Mouse (Mus musculus) forebrain, embryonic 11.5 days (tissue): ENCODE measurements around the gene Degs2. TPM values are rescaled to one million over a fixed set of nuclear protein-coding genes. Genes with fewer than 3 reads are reported as not detected.

ENCODE experiments used
- ATAC-seq: fragments of 200-750 bp; cut with Nextera tagmentation; replicated peaks from 2 replicates; pipeline ENCODE4 v1.8.0; 2017; ENCODE audit warnings: moderate TSS enrichment; ENCODE audit not compliant: low FRiP score
- DNase-seq: peaks from one replicate; pipeline ENCODE4 v3.0.0-alpha.2; 2017; ENCODE audit warnings: low spot score
- H3K27ac ChIP-seq: fragments of 300-500 bp; sonication (generic); 2 replicates; pipeline ENCODE4 v1.5.1; 2014; ENCODE audit warnings: low read depth, low read length
- H3K27me3 ChIP-seq: fragments of 300-500 bp; sonication (generic); 2 replicates; pipeline ENCODE4 v1.6.1; 2014; ENCODE audit warnings: mild to moderate bottlenecking, low read length, mixed read lengths; ENCODE audit not compliant: control insufficient read depth, insufficient read depth
- H3K36me3 ChIP-seq: fragments of 300-500 bp; sonication (generic); 2 replicates; pipeline ENCODE4 v1.6.1; 2014; ENCODE audit warnings: mild to moderate bottlenecking, low read length, moderate library complexity, mixed read lengths; ENCODE audit not compliant: control insufficient read depth, insufficient read depth
- H3K4me1 ChIP-seq: fragments of 300-500 bp; sonication (generic); replicated peaks from 2 replicates; pipeline ENCODE4 v1.6.1; 2014; ENCODE audit warnings: low read length, mixed read lengths; ENCODE audit not compliant: control insufficient read depth, insufficient read depth
- H3K4me2 ChIP-seq: fragments of 300-500 bp; sonication (generic); 2 replicates; pipeline ENCODE4 v1.6.1; 2014; ENCODE audit warnings: low read depth, mild to moderate bottlenecking, low read length, moderate library complexity, mixed read lengths; ENCODE audit not compliant: severe bottlenecking
- H3K4me3 ChIP-seq: fragments of 300-500 bp; sonication (generic); 2 replicates; pipeline ENCODE4 v1.5.1; 2014; ENCODE audit warnings: low read depth, low read length
- H3K9ac ChIP-seq: fragments of 300-500 bp; sonication (generic); 2 replicates; pipeline ENCODE4 v1.6.1; 2014; ENCODE audit warnings: low read length
- H3K9me3 ChIP-seq: fragments of 300-500 bp; sonication (generic); 2 replicates; pipeline ENCODE4 v1.6.1; 2016; ENCODE audit warnings: low read length, mixed read lengths; ENCODE audit not compliant: control insufficient read depth
- WGBS: fragments of 180-500 bp; shearing (Covaris S2); extraction: QIAGEN DNeasy Blood & Tissue Kit; methylation state at CpG from one replicate; pipeline ENCODE4 v1.1.7; 2014; 5-methylcytosine and 5-hydroxymethylcytosine counted together
- polyA plus RNA-seq: library from polyadenylated mRNA; unstranded; fragments of >200 nt; fragmentation: Nextera tagmentation; extraction: Ambion mirVana; gene quantifications from 2 replicates; pipeline ENCODE4 v1.2.1, GENCODE M21; 2014

The Degs2 gene
- polyA plus RNA-seq, 1 experiment from 2014 or later = 1.8 TPM

DNA sequence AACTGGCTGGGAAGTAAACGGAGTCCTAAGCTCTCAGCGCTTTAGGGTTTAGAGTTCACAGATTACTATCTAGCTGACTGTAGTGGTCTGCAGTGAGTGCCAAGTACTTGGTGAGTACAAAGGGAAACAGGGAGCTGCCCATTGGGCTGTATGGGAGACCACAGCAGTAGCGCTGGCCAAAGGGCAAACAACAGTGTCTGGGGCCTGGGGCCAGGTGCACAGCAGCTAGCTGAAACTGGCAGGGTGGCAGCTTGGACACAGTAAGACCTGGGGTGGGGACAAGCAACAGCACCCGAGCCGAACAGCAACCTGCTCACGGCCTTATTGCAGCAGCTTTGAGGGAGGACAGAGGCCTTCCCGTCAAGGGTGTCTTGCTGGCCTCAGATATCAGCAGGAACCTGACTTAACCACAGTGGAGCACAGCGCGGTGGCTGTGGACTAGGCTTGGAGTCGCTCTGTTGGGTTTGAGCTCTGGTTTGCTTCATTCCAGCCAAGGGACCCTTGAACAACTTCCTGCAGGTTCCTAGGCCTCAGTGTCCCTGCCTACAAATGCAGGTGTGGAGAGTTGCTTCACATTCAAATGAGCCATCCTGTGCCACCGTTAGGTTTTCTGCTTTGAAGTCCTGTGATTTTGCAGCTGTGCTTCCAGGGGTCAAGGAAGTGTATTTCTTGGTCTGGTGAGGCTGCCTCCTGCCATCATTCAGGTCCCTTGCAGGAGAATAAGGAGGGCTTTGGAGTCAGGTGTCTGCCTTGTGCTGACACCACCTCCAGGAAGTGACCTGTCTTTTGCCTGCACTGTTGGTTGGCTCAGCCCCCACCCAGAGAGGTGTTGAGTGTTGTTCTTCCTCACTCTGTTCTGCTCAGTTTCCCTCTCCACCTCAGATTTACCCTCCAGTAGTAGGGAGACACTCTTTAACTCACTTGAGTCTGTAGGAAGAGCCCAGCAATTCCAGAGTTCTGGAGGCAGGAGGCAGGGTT lies 48.5 kb downstream of the Degs2 start:
- H3K27ac ChIP-seq = no peak overlapping the region
- H3K27me3 ChIP-seq = no peaks in the 10 kb centered on the region
- no peak overlapping the region for H3K4me2 ChIP-seq
- no peak overlapping the region for H3K4me3 ChIP-seq
- DNase-seq (no peak), ATAC-seq (no peak)
- peaks cover 5% of the 10 kb centered on the region for H3K36me3 ChIP-seq
- H3K4me1 ChIP-seq = no peaks in the 10 kb centered on the region
- no peaks in the 10 kb centered on the region for H3K9me3 ChIP-seq
- WGBS = 90% methylated on average over 11 of the region's 11 CpGs
- no peak overlapping the region for H3K9ac ChIP-seq

DNA sequence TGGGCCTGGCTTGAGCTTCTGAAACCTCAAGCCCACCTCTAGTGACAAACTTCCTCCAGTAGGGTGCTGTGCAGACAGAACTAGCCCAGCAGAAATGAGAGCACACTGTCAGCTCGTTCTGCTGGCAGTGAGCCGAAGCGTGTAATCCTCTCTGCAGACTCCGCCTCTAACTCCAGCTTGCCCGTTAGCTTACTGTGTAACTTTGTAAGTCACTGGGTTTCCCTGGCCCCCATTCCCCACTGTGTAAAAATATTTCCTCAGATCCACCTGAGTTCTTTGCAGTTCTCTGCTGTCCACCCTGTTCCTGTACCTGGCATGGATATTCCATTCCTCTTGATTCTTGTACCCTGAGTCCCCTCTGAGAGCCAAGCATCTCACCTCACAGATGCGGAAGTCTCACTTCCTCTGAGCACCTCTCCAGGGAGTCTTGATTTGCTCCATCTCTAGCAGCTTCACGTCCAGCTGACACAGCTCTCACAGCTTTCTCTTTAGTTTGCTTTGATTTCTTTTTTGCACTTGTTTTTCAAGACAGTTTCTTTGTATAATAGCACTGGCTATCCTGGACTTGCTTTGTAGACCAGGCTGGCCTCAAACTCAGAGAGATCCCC lies 51.0 kb downstream of the Degs2 start:
- Histone ChIP-seq H3K4me2 (no peak overlapping the region), H3K27ac (no peak overlapping the region), H3K9me3 (no peaks in the 10 kb centered on the region), H3K4me3 (no peak overlapping the region), H3K27me3 (no peaks in the 10 kb centered on the region), H3K9ac (no peak overlapping the region), H3K4me1 (no peaks in the 10 kb centered on the region), H3K36me3 (peaks cover 5% of the 10 kb centered on the region)
- WGBS = 67% methylated on average over 7 of the region's 7 CpGs
- ATAC-seq (no peak), DNase-seq (no peak)

DNA sequence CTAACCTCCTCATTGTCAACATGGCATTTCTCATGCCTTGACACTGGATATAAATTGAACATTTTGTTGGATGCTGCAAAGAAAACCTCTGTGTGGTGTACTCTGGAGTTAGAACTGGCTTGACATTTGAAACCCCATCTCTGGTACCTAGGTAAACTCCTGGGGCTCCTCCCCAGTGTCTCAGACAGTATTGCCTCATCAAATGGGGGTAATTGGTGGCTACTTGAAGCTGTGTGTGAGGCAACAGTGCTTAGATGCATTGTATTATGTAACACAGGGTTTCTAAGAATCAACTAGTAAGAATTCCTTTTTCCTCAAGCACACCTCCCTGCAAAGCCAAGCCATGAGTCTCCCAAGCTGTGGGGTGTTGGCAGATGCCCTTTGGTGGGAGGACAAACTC lies 54.3 kb downstream of the Degs2 start:
- Histone ChIP-seq H3K27ac (no peak overlapping the region), H3K27me3 (no peaks in the 10 kb centered on the region), H3K4me1 (no peaks in the 10 kb centered on the region), H3K4me2 (no peak overlapping the region), H3K36me3 (peaks cover 5% of the 10 kb centered on the region), H3K4me3 (no peak overlapping the region), H3K9ac (no peak overlapping the region), H3K9me3 (no peaks in the 10 kb centered on the region)
- no peak for ATAC-seq
- DNase-seq = no peak

DNA sequence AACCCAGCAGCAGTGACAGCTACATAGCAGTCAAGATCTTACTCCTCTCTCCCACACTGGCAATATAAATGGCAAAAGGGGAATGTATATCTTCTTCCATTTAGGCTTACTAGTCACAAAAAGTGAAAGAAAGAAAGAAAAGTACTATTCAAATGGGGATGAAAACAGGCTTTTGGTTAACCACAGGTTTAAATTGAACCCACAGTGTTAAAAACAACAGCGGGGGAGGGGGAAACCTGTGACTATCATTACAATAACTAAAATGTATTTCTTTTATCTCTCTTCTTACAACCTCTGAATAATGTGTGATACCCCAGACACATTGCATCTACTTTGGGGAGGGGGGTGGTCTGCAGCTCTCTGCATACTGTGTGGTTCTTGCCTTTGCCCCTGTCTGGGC lies 55.9 kb downstream of the Degs2 start:
- Histone ChIP-seq H3K9me3 (no peaks in the 10 kb centered on the region), H3K9ac (no peak overlapping the region), H3K27me3 (no peaks in the 10 kb centered on the region), H3K36me3 (peaks cover 3% of the 10 kb centered on the region; the same call in 1 of the 2 replicates), H3K4me1 (no peaks in the 10 kb centered on the region), H3K27ac (no peak overlapping the region), H3K4me3 (no peak overlapping the region), H3K4me2 (no peak overlapping the region)
- DNase-seq (no peak), ATAC-seq (no peak)
- WGBS = 100% methylated on average over 1 of the region's 1 CpGs

DNA sequence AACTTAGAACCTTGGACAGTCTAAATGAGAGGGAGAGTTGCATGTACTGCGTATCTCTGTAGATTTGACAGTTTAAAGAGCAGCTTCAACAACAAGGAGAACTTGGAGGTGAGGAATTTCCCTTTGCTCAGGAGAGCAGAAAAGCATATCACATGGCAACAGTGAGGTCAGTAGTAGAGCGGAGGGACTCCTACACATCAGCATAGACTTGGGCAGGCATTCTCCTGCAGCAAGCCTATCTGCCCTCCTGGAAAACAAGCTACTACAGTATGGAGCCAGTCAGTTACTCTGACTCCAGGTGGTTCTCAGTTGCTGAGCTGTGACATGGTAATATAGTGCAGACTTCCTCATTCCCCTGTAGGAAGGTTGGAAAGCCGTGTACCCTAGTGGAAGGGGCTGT lies 60.1 kb downstream of the Degs2 start:
- Histone ChIP-seq H3K4me2 (no peak overlapping the region), H3K27ac (no peak overlapping the region), H3K27me3 (no peaks in the 10 kb centered on the region), H3K4me1 (no peaks in the 10 kb centered on the region), H3K4me3 (no peak overlapping the region), H3K9ac (no peak overlapping the region), H3K9me3 (no peaks in the 10 kb centered on the region), H3K36me3 (no peaks in the 10 kb centered on the region)
- DNase-seq (no peak), ATAC-seq (no peak)
- 95% methylated on average over 3 of the region's 3 CpGs for WGBS

DNA sequence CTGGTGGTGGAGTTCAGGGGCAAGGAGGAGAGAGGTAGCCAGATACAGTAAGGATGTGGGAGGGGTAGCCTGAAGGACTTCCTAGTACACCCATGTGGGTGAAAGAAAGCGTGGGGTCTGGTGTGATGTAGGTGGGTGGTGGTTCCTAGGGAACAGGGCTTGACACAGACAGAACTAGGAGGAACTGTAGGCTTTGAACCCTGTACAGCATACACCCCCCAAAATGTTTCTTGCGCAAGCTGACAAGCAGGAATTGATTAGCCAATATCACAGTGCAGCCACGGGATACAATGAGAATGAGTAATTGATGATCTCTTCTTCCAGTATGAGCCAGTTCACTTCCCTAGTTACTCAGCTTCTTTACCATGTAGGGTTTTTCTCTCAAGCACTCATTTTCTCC lies 63.0 kb downstream of the Degs2 start:
- H3K9ac ChIP-seq = no peak overlapping the region
- H3K9me3 ChIP-seq = no peaks in the 10 kb centered on the region

DNA sequence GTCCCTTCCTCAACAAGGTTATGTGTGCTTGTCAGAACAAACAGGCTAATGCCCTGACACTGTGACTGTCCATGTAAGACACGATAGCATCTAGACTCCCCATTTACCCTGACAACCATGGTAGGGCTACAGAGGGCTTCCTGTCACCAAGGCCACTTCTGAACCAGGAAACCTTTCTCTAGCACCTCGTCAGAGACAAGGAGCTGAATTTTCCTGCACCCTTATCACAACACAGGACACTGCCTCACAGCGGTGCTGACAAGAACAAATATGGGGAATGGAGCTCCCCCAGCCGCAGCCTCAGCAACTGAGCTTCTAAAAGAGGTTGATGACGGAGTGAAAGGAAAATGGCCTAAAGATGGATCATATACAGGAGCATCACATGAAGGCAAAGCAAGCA lies 64.7 kb downstream of the Degs2 start:
- no peaks in the 10 kb centered on the region for H3K9me3 ChIP-seq
- no peaks in the 10 kb centered on the region for H3K27me3 ChIP-seq
- WGBS = 90% methylated on average over 5 of the region's 5 CpGs
- H3K4me1 ChIP-seq = no peaks in the 10 kb centered on the region
- H3K4me2 ChIP-seq = no peak overlapping the region
- no peaks in the 10 kb centered on the region for H3K36me3 ChIP-seq
- DNase-seq (no peak), ATAC-seq (no peak)
- H3K4me3 ChIP-seq = no peak overlapping the region
- H3K9ac ChIP-seq = no peak overlapping the region
- no peak overlapping the region for H3K27ac ChIP-seq

More for the DNA sequence above, 63.0 kb downstream of the Degs2 start:
- Histone ChIP-seq H3K4me2 (no peak overlapping the region), H3K27me3 (no peaks in the 10 kb centered on the region), H3K4me1 (no peaks in the 10 kb centered on the region), H3K36me3 (no peaks in the 10 kb centered on the region), H3K27ac (no peak overlapping the region), H3K4me3 (no peak overlapping the region)
- DNase-seq (no peak), ATAC-seq (no peak)
- WGBS = 85% methylated on average over 3 of the region's 3 CpGs

DNA sequence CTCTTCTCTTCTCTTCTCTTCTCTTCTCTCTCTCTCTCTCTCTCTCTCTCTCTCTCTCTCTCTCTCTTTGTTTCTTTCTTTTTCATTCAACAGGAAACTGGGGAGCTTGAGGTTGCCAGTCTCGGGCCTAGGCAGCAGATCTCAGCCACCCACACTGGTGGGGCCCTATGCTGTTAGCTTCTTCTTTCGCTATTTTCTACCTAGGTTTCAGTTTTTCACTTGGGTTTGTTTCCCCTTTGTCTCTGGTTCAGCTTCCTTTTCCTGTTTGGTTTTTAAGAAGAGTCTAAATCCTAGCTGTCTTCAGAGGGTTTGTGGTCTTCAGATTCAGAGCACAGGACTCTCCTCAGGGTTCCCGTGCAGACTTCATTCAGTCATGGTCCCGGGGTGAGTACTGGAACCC lies 66.6 kb downstream of the Degs2 start:
- Histone ChIP-seq H3K27ac (no peak overlapping the region), H3K9me3 (no peaks in the 10 kb centered on the region), H3K9ac (no peak overlapping the region), H3K36me3 (no peaks in the 10 kb centered on the region), H3K4me1 (no peaks in the 10 kb centered on the region), H3K4me3 (no peak overlapping the region), H3K27me3 (no peaks in the 10 kb centered on the region), H3K4me2 (no peak overlapping the region)
- no peak for DNase-seq
- no peak for ATAC-seq
- 94% methylated on average over 4 of the region's 4 CpGs for WGBS
